Mouse (Mus musculus) forebrain, embryonic 15.5 days (tissue): ENCODE measurements at regions not wholly inside any gene's neighbourhood (a gene's known extent, or its start where the extent isn't known, plus 50 kb on each side); places are given as distances from the start of the nearest gene placed in this dataset.

Experiments used
- ATAC-seq: fragments of 200-750 bp; cut with Nextera tagmentation; replicated peaks from 2 replicates; pipeline ENCODE4 v1.8.0; 2017; ENCODE audit warnings: mild to moderate bottlenecking, moderate TSS enrichment, moderate library complexity
- H3K27ac ChIP-seq: fragments of 300-500 bp; sonication (generic); replicated peaks from 2 replicates; pipeline ENCODE4 v1.5.1; 2015; ENCODE audit warnings: mild to moderate bottlenecking, inconsistent platforms
- H3K27me3 ChIP-seq: fragments of 300-500 bp; sonication (generic); 2 replicates; pipeline ENCODE4 v1.6.1; 2015; ENCODE audit warnings: inconsistent platforms
- H3K36me3 ChIP-seq: fragments of 300-500 bp; sonication (generic); 2 replicates; pipeline ENCODE4 v1.6.1; 2015; ENCODE audit warnings: mild to moderate bottlenecking, inconsistent platforms
- H3K4me1 ChIP-seq: fragments of 300-500 bp; sonication (generic); 2 replicates; pipeline ENCODE4 v1.6.1; 2015; ENCODE audit warnings: inconsistent platforms
- H3K4me2 ChIP-seq: fragments of 300-500 bp; sonication (generic); replicated peaks from 2 replicates; pipeline ENCODE4 v1.6.1; 2015; ENCODE audit warnings: mild to moderate bottlenecking, inconsistent platforms
- H3K4me3 ChIP-seq: fragments of 300-500 bp; sonication (generic); 2 replicates; pipeline ENCODE4 v1.5.1; 2015; ENCODE audit warnings: mild to moderate bottlenecking, inconsistent platforms
- H3K9ac ChIP-seq: fragments of 300-500 bp; sonication (generic); replicated peaks from 2 replicates; pipeline ENCODE4 v1.6.1; 2015; ENCODE audit warnings: mild to moderate bottlenecking, inconsistent platforms
- H3K9me3 ChIP-seq: fragments of 300-500 bp; sonication (generic); 2 replicates; pipeline ENCODE4 v1.6.1; 2016; ENCODE audit warnings: inconsistent platforms
- WGBS: fragments of 180-500 bp; shearing (Covaris S2); methylation state at CpG from one replicate; pipeline ENCODE4 v1.1.7; 2015; ENCODE audit warnings: mixed read lengths; 5-methylcytosine and 5-hydroxymethylcytosine counted together

DNA sequence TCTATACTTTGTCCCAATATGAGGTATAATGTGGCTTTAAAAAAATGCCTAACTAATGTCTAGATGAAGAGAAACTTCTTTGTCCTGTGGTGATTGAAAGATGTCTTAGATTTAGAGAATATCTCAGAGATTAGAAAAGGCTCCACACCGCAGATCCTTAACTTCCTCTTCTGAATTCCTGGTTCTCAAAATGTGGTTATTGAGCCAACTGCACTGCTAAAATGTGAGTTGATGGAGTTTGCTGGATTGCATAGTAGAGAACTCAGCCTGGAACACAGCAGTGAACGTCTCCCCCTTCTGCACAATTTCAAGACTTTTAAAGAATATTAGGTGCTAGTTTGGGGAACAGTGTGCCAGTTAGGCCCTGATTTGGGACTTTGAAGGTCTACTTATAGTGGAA lies 312.7 kb upstream of the Cd180 start:
- H3K27ac ChIP-seq, result no peak overlapping the region
- H3K4me3 ChIP-seq, result no peak overlapping the region
- H3K4me1 ChIP-seq, result no peaks in the 10 kb centered on the region
- H3K36me3 ChIP-seq, result no peaks in the 10 kb centered on the region
- ATAC-seq, result no peak
- no peak overlapping the region for H3K9ac ChIP-seq
- WGBS, result 95% methylated on average over 2 of the region's 2 CpGs
- no peaks in the 10 kb centered on the region for H3K27me3 ChIP-seq
- no peak overlapping the region for H3K4me2 ChIP-seq
- H3K9me3 ChIP-seq, result no peaks in the 10 kb centered on the region

DNA sequence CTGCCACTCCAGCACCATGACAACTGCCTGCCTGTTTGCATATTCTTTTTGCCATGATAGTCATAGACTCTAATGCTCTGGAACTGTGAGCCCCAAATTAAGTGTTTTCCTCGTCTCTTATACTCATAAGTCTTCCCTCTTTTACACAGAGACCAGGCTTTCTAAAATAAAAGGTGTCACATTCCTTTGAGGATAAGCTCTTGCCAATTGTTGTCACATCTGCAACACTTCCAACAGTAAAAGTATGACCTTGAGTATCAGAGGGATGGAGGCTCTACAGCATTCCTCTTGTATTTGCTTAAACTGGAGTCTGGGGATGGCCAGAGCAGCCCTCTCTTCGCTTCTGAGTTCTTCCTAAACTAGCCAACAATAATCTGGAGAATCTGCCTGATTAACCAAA lies 301.4 kb upstream of the Cd180 start:
- no peaks in the 10 kb centered on the region for H3K27me3 ChIP-seq
- no peak for ATAC-seq
- no peak overlapping the region for H3K4me3 ChIP-seq
- H3K4me2 ChIP-seq, result no peak overlapping the region
- H3K27ac ChIP-seq, result no peak overlapping the region
- no peaks in the 10 kb centered on the region for H3K36me3 ChIP-seq
- peaks cover 4% of the 10 kb centered on the region for H3K4me1 ChIP-seq
- no peaks in the 10 kb centered on the region for H3K9me3 ChIP-seq
- H3K9ac ChIP-seq, result no peak overlapping the region
- 71% methylated on average over 2 of the region's 2 CpGs for WGBS

DNA sequence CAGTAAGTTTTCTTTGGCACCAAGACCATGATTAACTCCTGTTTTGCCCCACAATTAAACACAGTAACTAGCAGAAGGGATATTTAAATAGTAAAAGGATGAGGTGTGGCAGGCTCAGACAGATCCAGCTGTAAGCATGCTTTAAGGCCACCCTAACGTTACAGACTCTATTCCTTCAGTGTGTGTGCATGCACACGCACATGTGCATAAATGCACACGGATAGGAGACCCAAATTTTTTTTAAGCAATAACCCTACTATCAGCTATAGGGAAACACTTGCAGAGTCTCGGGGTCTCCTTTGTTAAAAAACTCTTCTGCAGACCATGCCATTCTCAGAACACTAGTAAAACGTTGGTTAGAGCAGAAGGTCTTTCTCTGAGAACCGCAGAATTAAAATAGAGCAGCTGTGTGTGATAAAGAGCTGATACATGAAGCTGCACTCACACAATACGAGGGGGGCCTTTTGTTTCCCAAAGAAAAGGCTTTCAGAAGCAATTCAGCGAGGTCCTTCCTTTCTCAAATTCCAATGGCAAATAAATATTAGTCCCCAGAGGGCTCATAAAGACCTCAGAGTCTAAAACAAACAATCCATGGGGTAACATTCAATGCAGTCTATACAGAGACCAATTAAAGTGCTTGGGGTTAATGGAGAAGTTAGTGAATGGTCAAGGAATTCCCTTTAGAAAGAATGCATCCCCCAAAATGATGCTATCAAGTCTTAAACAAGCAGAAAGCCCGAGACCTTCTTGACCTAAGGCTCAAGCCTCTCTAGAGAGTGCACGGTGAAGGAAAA lies 300.3 kb upstream of the Cd180 start:
- H3K9me3 ChIP-seq, result no peaks in the 10 kb centered on the region
- 10% methylated on average over 10 of the region's 10 CpGs for WGBS
- peaks cover 4% of the 10 kb centered on the region for H3K4me1 ChIP-seq
- H3K4me3 ChIP-seq, result no peak overlapping the region
- no peaks in the 10 kb centered on the region for H3K27me3 ChIP-seq
- H3K9ac ChIP-seq, result no peak overlapping the region
- no peak overlapping the region for H3K4me2 ChIP-seq
- H3K36me3 ChIP-seq, result no peaks in the 10 kb centered on the region
- ATAC-seq, result no peak
- no peak overlapping the region for H3K27ac ChIP-seq

GRCm38 (mm10) chr13:102393662-102393970 lies 299.7 kb upstream of the Cd180 start:
- no peak overlapping the region for H3K9ac ChIP-seq
- H3K4me2 ChIP-seq, result no peak overlapping the region
- H3K9me3 ChIP-seq, result no peaks in the 10 kb centered on the region
- 33% methylated on average over 2 of the region's 2 CpGs for WGBS
- no peaks in the 10 kb centered on the region for H3K27me3 ChIP-seq
- peaks cover 4% of the 10 kb centered on the region for H3K4me1 ChIP-seq
- ATAC-seq, result no peak
- no peak overlapping the region for H3K27ac ChIP-seq
- no peaks in the 10 kb centered on the region for H3K36me3 ChIP-seq
- no peak overlapping the region for H3K4me3 ChIP-seq

DNA sequence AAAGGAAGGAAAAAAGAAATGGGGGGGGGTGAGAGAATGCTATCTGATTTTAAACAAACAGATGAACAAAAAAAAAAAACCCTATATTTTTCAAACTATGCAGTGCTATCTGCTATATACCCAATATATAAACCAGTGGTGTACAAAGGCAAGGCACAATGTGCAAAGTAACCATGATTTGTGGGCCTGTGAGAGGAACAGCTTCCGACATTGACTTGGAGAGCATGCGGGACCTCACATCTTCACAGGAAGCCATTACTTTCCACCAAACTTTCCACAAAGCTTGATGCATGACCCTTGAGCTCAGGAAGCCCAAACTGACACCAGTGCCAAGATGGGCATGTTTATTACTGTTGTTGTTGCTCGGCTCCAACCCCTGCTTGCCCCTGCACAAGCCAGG lies 299.3 kb upstream of the Cd180 start:
- H3K27ac ChIP-seq, result no peak overlapping the region
- 92% methylated on average over 3 of the region's 3 CpGs for WGBS
- no peak overlapping the region for H3K9ac ChIP-seq
- H3K27me3 ChIP-seq, result no peaks in the 10 kb centered on the region
- no peak overlapping the region for H3K4me3 ChIP-seq
- H3K4me1 ChIP-seq, result peaks cover 4% of the 10 kb centered on the region
- H3K36me3 ChIP-seq, result no peaks in the 10 kb centered on the region
- no peaks in the 10 kb centered on the region for H3K9me3 ChIP-seq
- no peak overlapping the region for H3K4me2 ChIP-seq
- ATAC-seq, result no peak

- no peaks in the 10 kb centered on the region for H3K27me3 ChIP-seq
- H3K4me2 ChIP-seq, result no peak overlapping the region
- WGBS, result 91% methylated on average over 4 of the region's 4 CpGs
- no peak overlapping the region for H3K27ac ChIP-seq
- no peak overlapping the region for H3K4me3 ChIP-seq
- no peaks in the 10 kb centered on the region for H3K9me3 ChIP-seq
- peaks cover 4% of the 10 kb centered on the region for H3K4me1 ChIP-seq
- no peaks in the 10 kb centered on the region for H3K36me3 ChIP-seq
- no peak for ATAC-seq
- H3K9ac ChIP-seq, result no peak overlapping the region
Observed at GRCm38 (mm10) chr13:102397411-102397810, 295.9 kb upstream of the Cd180 start.

- WGBS, result 88% methylated on average over 4 of the region's 4 CpGs
- Histone ChIP-seq H3K4me1 (no peaks in the 10 kb centered on the region), H3K4me3 (no peak overlapping the region), H3K27me3 (no peaks in the 10 kb centered on the region), H3K9ac (no peak overlapping the region), H3K4me2 (no peak overlapping the region), H3K27ac (no peak overlapping the region), H3K9me3 (no peaks in the 10 kb centered on the region), H3K36me3 (no peaks in the 10 kb centered on the region)
- no peak for ATAC-seq
Observed at GRCm38 (mm10) chr13:102411840-102412239, 281.5 kb upstream of the Cd180 start.

DNA sequence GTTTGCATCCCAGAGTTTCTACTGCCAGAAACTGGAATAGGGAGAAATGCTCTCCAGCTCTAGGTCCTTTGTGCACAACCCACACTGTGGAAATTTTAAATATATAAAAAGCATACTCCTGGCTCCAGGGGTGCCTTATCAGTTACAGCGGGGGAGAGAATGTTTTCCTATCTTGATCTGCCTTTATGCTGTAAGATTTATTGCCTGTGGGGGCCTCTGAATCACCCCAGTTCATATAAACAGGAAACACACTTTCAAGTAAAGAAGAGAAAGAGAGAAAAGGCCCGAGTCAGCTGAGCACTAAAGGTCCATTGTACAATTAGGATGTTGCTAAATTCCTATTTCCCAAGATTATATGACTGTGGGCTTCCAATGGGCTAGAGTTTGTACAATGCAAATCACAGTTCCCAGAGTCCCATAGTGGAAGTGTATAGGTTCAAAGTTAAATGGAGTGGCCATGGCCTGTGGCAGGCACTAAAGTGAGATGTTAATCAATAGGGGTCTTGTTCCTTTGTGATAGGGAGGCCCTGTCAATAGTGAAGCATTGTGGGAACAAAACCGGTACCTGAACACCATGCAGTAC lies 258.9 kb upstream of the Cd180 start:
- ATAC-seq, result no peak
- Histone ChIP-seq H3K9ac (no peak overlapping the region), H3K9me3 (no peaks in the 10 kb centered on the region), H3K27ac (no peak overlapping the region), H3K36me3 (no peaks in the 10 kb centered on the region), H3K27me3 (no peaks in the 10 kb centered on the region), H3K4me1 (no peaks in the 10 kb centered on the region), H3K4me2 (no peak overlapping the region), H3K4me3 (no peak overlapping the region)
- WGBS, result 80% methylated on average over 3 of the region's 3 CpGs

GRCm38 (mm10) chr13:102442676-102443075 lies 250.7 kb upstream of the Cd180 start:
- no peak overlapping the region for H3K9ac ChIP-seq
- WGBS, result 86% methylated on average over 2 of the region's 2 CpGs

DNA sequence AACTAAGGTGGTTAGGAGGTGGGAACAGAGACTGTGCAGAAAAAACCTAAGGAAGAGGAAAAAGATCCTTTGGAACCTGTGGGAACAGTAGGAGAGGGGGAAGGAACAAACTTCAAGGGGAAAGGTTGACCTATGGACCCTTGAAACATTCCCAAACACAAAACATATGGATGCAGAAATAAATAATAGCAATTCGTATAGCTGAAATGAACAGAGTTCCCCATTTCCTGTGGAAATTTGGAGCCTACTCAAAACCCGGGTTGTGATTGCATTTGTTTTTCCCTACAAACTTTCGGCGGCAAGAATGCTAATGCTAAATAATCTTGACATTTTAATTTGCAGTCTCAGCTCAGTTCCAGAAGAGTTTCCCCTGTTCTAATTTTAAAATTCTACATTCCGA lies 246.0 kb upstream of the Cd180 start:
- H3K9me3 ChIP-seq, result no peaks in the 10 kb centered on the region
- 89% methylated on average over 5 of the region's 5 CpGs for WGBS
- no peak overlapping the region for H3K4me2 ChIP-seq

More at GRCm38 (mm10) chr13:102442676-102443075, 250.7 kb upstream of the Cd180 start:
- no peak for ATAC-seq
- Histone ChIP-seq H3K4me3 (no peak overlapping the region), H3K27me3 (no peaks in the 10 kb centered on the region), H3K9me3 (no peaks in the 10 kb centered on the region), H3K4me1 (no peaks in the 10 kb centered on the region), H3K27ac (no peak overlapping the region), H3K36me3 (no peaks in the 10 kb centered on the region), H3K4me2 (no peak overlapping the region)

GRCm38 (mm10) chr13:102449416-102450121 lies 243.8 kb upstream of the Cd180 start:
- H3K27me3 ChIP-seq, result no peaks in the 10 kb centered on the region
- WGBS, result 5% methylated on average over 8 of the region's 8 CpGs
- no peak overlapping the region for H3K4me3 ChIP-seq
- ATAC-seq, result no peak
- H3K27ac ChIP-seq, result no peak overlapping the region
- no peak overlapping the region for H3K4me2 ChIP-seq
- H3K9me3 ChIP-seq, result no peaks in the 10 kb centered on the region
- no peak overlapping the region for H3K9ac ChIP-seq
- H3K36me3 ChIP-seq, result no peaks in the 10 kb centered on the region
- 0 out of 2 replicates have a peak, but pooled peaks cover 2% of the 10 kb centered on the region for H3K4me1 ChIP-seq

More for the DNA sequence above, 246.0 kb upstream of the Cd180 start:
- Histone ChIP-seq H3K4me1 (0 out of 2 replicates have a peak, but pooled peaks cover 2% of the 10 kb centered on the region), H3K27me3 (no peaks in the 10 kb centered on the region), H3K9ac (no peak overlapping the region), H3K27ac (no peak overlapping the region), H3K36me3 (no peaks in the 10 kb centered on the region), H3K4me3 (no peak overlapping the region)
- ATAC-seq, result no peak

- Histone ChIP-seq H3K27ac (no peak overlapping the region), H3K4me1 (0 out of 2 replicates have a peak, but pooled peaks cover 2% of the 10 kb centered on the region), H3K4me3 (no peak overlapping the region), H3K9ac (no peak overlapping the region), H3K27me3 (no peaks in the 10 kb centered on the region), H3K4me2 (no peak overlapping the region), H3K9me3 (no peaks in the 10 kb centered on the region), H3K36me3 (no peaks in the 10 kb centered on the region)
- no peak for ATAC-seq
- 83% methylated on average over 7 of the region's 7 CpGs for WGBS
Observed at GRCm38 (mm10) chr13:102451176-102451575, 242.2 kb upstream of the Cd180 start.
